Mouse (Mus musculus) C2C12 (cell line): Measurements from ENCODE around the gene Raph1. TPM values are rescaled to one million over a fixed set of nuclear protein-coding genes. Genes with fewer than 3 reads are reported as not detected.

Source experiments
- H3K27me3 ChIP-seq: one replicate; pipeline ENCODE4 v1.6.1; 2011; ENCODE audit not compliant: control insufficient read depth, insufficient read depth, insufficient read length
- H3K36me3 ChIP-seq: one replicate; pipeline ENCODE4 v1.6.1; 2011; ENCODE audit not compliant: control insufficient read depth, insufficient read depth
- H3K4me3 ChIP-seq: one replicate; pipeline ENCODE4 v1.5.1; 2011; ENCODE audit warnings: mild to moderate bottlenecking, control low read depth; ENCODE audit not compliant: poor library complexity, insufficient read depth, severe bottlenecking
- H3K79me2 ChIP-seq: one replicate; pipeline ENCODE4 v1.6.1; 2011; ENCODE audit not compliant: control insufficient read depth, insufficient read depth
- H3K79me3 ChIP-seq: one replicate; pipeline ENCODE4 v1.6.1; 2011; ENCODE audit warnings: low read depth, control low read depth
- H3ac ChIP-seq: one replicate; pipeline ENCODE3; 2011; ENCODE audit warnings: low read depth; ENCODE audit not compliant: control insufficient read depth, insufficient read length
- CEBPB ChIP-seq: IDR thresholded peaks from one replicate; pipeline ENCODE4 v1.6.1; 2011; ENCODE audit warnings: low read depth, mild to moderate bottlenecking, control low read depth, moderate library complexity
- CTCF ChIP-seq: IDR thresholded peaks from one replicate; pipeline ENCODE4 v1.5.1; 2011; ENCODE audit not compliant: control insufficient read depth, insufficient read depth, insufficient read length
- FOSL1 ChIP-seq: IDR thresholded peaks from one replicate; pipeline ENCODE4 v1.8.0; 2011; ENCODE audit warnings: mild to moderate bottlenecking, low read length; ENCODE audit not compliant: poor library complexity, insufficient read depth, severe bottlenecking
- MAX ChIP-seq: IDR thresholded peaks from one replicate; pipeline ENCODE4 v1.6.1; 2011; ENCODE audit warnings: mild to moderate bottlenecking, control low read depth
- MYOD1 ChIP-seq: IDR thresholded peaks from one replicate; pipeline ENCODE4 v1.6.1; 2011; ENCODE audit warnings: low read depth; ENCODE audit not compliant: control insufficient read depth, insufficient read length
- MYOG ChIP-seq: IDR thresholded peaks from one replicate; pipeline ENCODE4 v1.6.1; 2011; ENCODE audit not compliant: control insufficient read depth, insufficient read length; ENCODE audit errors: extremely low read depth
- USF1 ChIP-seq: IDR thresholded peaks from one replicate; pipeline ENCODE4 v1.6.1; 2011; ENCODE audit warnings: low read depth, mild to moderate bottlenecking, control low read depth, moderate library complexity
- long read RNA-seq, 2 experiments: library from polyadenylated mRNA; unstranded; transcript quantifications; one replicate each; pipeline ENCODE4 v2.0.0; 2019 to 2020
- polyA plus RNA-seq: library from polyadenylated mRNA; unstranded; fragments of >200 nt; fragmentation: generic; extraction: Trizol; gene quantifications from one replicate; pipeline ENCODE4 v1.2.1, GENCODE M21; 2012; ENCODE audit warnings: missing spikeins

Gene Raph1
- polyA plus RNA-seq, result 9.5 TPM
- long read RNA-seq, experiment 1, partial matches to known transcripts, result 2 of 9 reads
- long read RNA-seq, experiment 1, other reads (novel, unspliced or antisense), result 7 of 9 reads
- long read RNA-seq, experiment 2, partial matches to known transcripts, result 3 of 17 reads
- long read RNA-seq, experiment 2, other reads (novel, unspliced or antisense), result 14 of 17 reads

- Histone ChIP-seq H3K79me2 (peaks cover 46% of the 10 kb centered on the region), H3K36me3 (peaks cover 18% of the 10 kb centered on the region), H3K4me3 (peak within 1 kb of the TSS; percentile 80), H3K27me3 (no peaks in the 10 kb centered on the region), H3ac (peak within 1 kb of the TSS; percentile 99), H3K79me3 (peaks cover 39% of the 10 kb centered on the region)
- peak; percentile 25 for TF ChIP-seq MAX
- no peak for TF ChIP-seq CTCF
Measured at GRCm38 (mm10) chr1:60566631-60567311, at the start of gene Raph1. Gene Raph1, minus strand, starts transcription at chr1:60567104.

GRCm38 (mm10) chr1:60615703-60616102, 48.8 kb upstream of the Raph1 start:
- no peaks in the 10 kb centered on the region for H3K79me2 ChIP-seq
- TF ChIP-seq FOSL1 (no peak), MYOG (no peak), CEBPB (no peak), MAX (no peak), CTCF (no peak), USF1 (no peak), MYOD1 (no peak)
- no peaks in the 10 kb centered on the region for H3K36me3 ChIP-seq
- no peak overlapping the region for H3ac ChIP-seq
- H3K79me3 ChIP-seq, result no peaks in the 10 kb centered on the region
- no peak overlapping the region for H3K4me3 ChIP-seq
- no peaks in the 10 kb centered on the region for H3K27me3 ChIP-seq

- Histone ChIP-seq H3K4me3 (no peak overlapping the region), H3ac (no peak overlapping the region), H3K36me3 (no peaks in the 10 kb centered on the region), H3K79me2 (no peaks in the 10 kb centered on the region), H3K79me3 (no peaks in the 10 kb centered on the region), H3K27me3 (no peaks in the 10 kb centered on the region)
- TF ChIP-seq CEBPB, result no peak
- TF ChIP-seq MAX, result no peak
- TF ChIP-seq CTCF, result no peak
- no peak for TF ChIP-seq USF1
- TF ChIP-seq FOSL1, result no peak
- TF ChIP-seq MYOG, result no peak
- TF ChIP-seq MYOD1, result no peak
Measured at GRCm38 (mm10) chr1:60614902-60615301, 48.0 kb upstream of the Raph1 start.

- Histone ChIP-seq H3K36me3 (no peaks in the 10 kb centered on the region), H3ac (no peak overlapping the region), H3K79me3 (no peaks in the 10 kb centered on the region), H3K79me2 (no peaks in the 10 kb centered on the region), H3K4me3 (no peak overlapping the region), H3K27me3 (no peaks in the 10 kb centered on the region)
- TF ChIP-seq MAX (no peak), CEBPB (no peak), MYOG (no peak), USF1 (no peak), CTCF (no peak)
Measured at GRCm38 (mm10) chr1:60611968-60612367, 45.1 kb upstream of the Raph1 start.

- no peaks in the 10 kb centered on the region for H3K36me3 ChIP-seq
- H3K79me3 ChIP-seq, result no peaks in the 10 kb centered on the region
- H3ac ChIP-seq, result no peak overlapping the region
- H3K79me2 ChIP-seq, result no peaks in the 10 kb centered on the region
- no peaks in the 10 kb centered on the region for H3K27me3 ChIP-seq
- TF ChIP-seq USF1, result no peak
- no peak for TF ChIP-seq FOSL1
- TF ChIP-seq MAX, result no peak
- TF ChIP-seq CTCF, result no peak
- TF ChIP-seq MYOG, result no peak
- TF ChIP-seq CEBPB, result no peak
- no peak overlapping the region for H3K4me3 ChIP-seq
Measured at GRCm38 (mm10) chr1:60610631-60611030, 43.7 kb upstream of the Raph1 start.

- no peak for TF ChIP-seq MAX
- no peak for TF ChIP-seq MYOD1
- TF ChIP-seq USF1, result no peak
- TF ChIP-seq FOSL1, result no peak
- Histone ChIP-seq H3K79me2 (no peaks in the 10 kb centered on the region), H3K36me3 (no peaks in the 10 kb centered on the region)
Measured at GRCm38 (mm10) chr1:60609011-60609775, 42.3 kb upstream of the Raph1 start.

More at GRCm38 (mm10) chr1:60609011-60609775, 42.3 kb upstream of the Raph1 start:
- Histone ChIP-seq H3ac (no peak overlapping the region), H3K4me3 (no peak overlapping the region), H3K27me3 (no peaks in the 10 kb centered on the region), H3K79me3 (no peaks in the 10 kb centered on the region)
